Mouse (Mus musculus) intestine, embryonic 15.5 days (tissue): ENCODE results near the gene Lcor. TPM values are rescaled to one million over a fixed set of nuclear protein-coding genes. Genes with fewer than 3 reads are reported as not detected.

Experiments
- ATAC-seq: fragments of 200-750 bp; cut with Nextera tagmentation; 2 replicates; pipeline ENCODE4 v1.8.0; 2017; ENCODE audit warnings: moderate TSS enrichment, moderate library complexity
- H3K27ac ChIP-seq: fragments of 300-500 bp; sonication (generic); 2 replicates; pipeline ENCODE4 v1.5.1; 2015; ENCODE audit warnings: mild to moderate bottlenecking, inconsistent platforms
- H3K27me3 ChIP-seq: fragments of 300-500 bp; sonication (generic); replicated peaks from 2 replicates; pipeline ENCODE4 v1.6.1; 2015; ENCODE audit warnings: inconsistent platforms
- H3K36me3 ChIP-seq: fragments of 300-500 bp; sonication (generic); 2 replicates; pipeline ENCODE4 v1.6.1; 2015; ENCODE audit warnings: inconsistent platforms
- H3K4me1 ChIP-seq: fragments of 300-500 bp; sonication (generic); replicated peaks from 2 replicates; pipeline ENCODE4 v1.6.1; 2015; ENCODE audit warnings: inconsistent platforms
- H3K4me2 ChIP-seq: fragments of 300-500 bp; sonication (generic); replicated peaks from 2 replicates; pipeline ENCODE4 v1.6.1; 2015; ENCODE audit warnings: mild to moderate bottlenecking, inconsistent platforms
- H3K4me3 ChIP-seq: fragments of 300-500 bp; sonication (generic); replicated peaks from 2 replicates; pipeline ENCODE4 v1.5.1; 2015; ENCODE audit warnings: inconsistent platforms
- H3K9ac ChIP-seq: fragments of 300-500 bp; sonication (generic); 2 replicates; pipeline ENCODE4 v1.6.1; 2015; ENCODE audit warnings: inconsistent platforms
- H3K9me3 ChIP-seq: fragments of 300-500 bp; sonication (generic); 2 replicates; pipeline ENCODE4 v1.6.1; 2016; ENCODE audit warnings: inconsistent platforms
- WGBS: fragments of 180-500 bp; shearing (Covaris S2); methylation state at CpG from one replicate; pipeline ENCODE4 v1.1.7; 2015; 5-methylcytosine and 5-hydroxymethylcytosine counted together
- polyA plus RNA-seq: library from polyadenylated mRNA; unstranded; fragments of >200 nt; fragmentation: Nextera tagmentation; extraction: Ambion mirVana; gene quantifications from 2 replicates; pipeline ENCODE4 v1.2.1, GENCODE M21; 2015

Lcor gene
- polyA plus RNA-seq, 1 experiment from 2014 or later, result 30.3 TPM

DNA sequence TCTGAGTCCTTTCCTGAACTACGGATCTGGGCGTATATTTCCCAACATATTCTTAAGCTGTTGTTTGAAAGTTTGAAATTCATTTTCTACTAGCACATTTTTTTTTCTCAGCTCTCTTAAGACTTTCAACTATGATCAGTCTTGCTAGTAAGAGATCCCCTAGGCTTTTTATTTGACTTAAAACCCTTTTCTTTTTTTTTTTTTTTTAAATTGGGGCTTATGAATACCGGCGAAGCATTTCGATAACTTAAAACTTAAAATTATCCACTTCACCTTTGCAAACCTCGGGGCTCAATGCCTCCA is 599 bp upstream of the Lcor start:
- Histone ChIP-seq H3K36me3 (no peaks in the 10 kb centered on the region), H3K9ac (peak overlapping the region; percentile 93), H3K4me1 (peaks cover 7% of the 10 kb centered on the region; the same call in 1 of the 2 replicates), H3K27me3 (no peaks in the 10 kb centered on the region), H3K27ac (peak overlapping the region; percentile 100), H3K4me2 (peak overlapping the region; percentile 66), H3K9me3 (no peaks in the 10 kb centered on the region), H3K4me3 (peak overlapping the region; percentile 94)
- ATAC-seq, result no peak
- 3% methylated on average over 6 of the region's 6 CpGs for WGBS

DNA sequence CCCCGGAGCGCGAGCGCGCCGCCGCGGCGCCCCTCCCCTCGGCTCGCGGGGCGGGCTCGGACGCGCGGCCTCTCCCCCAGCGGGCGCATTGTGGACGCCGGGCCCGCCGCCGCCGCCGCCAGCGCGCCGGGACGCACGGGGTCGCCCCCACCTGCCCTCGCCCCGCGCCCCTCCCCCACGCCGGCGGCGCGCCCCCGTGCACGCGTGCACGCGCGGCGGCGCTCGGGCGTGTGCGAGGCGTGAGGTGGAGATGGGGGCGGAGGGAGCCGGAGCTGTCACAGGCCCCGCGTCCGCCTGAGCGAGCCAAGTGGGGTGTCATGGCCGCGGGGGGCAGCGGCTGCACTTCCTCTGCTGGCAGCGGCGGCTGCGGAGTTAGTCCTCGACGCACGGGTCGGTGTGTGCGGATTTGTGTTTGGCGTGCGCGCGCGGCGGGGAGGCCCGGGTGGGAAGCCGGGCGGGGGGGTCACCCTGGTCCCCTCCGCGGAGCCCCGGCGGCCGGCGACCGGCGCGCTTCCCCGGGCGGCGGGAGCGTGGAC is 540 bp downstream of the Lcor start:
- peak; percentile 87 for ATAC-seq
- H3K4me2 ChIP-seq, result peak overlapping the region; percentile 66
- H3K9me3 ChIP-seq, result no peaks in the 10 kb centered on the region
- WGBS, result under 1% methylated on average over 58 of the region's 91 CpGs
- H3K27ac ChIP-seq, result peak overlapping the region; percentile 100
- peak overlapping the region; percentile 93 for H3K9ac ChIP-seq
- peak overlapping the region; percentile 94 for H3K4me3 ChIP-seq
- peaks cover 7% of the 10 kb centered on the region; the same call in 1 of the 2 replicates for H3K4me1 ChIP-seq
- H3K36me3 ChIP-seq, result no peaks in the 10 kb centered on the region
- H3K27me3 ChIP-seq, result no peaks in the 10 kb centered on the region

DNA sequence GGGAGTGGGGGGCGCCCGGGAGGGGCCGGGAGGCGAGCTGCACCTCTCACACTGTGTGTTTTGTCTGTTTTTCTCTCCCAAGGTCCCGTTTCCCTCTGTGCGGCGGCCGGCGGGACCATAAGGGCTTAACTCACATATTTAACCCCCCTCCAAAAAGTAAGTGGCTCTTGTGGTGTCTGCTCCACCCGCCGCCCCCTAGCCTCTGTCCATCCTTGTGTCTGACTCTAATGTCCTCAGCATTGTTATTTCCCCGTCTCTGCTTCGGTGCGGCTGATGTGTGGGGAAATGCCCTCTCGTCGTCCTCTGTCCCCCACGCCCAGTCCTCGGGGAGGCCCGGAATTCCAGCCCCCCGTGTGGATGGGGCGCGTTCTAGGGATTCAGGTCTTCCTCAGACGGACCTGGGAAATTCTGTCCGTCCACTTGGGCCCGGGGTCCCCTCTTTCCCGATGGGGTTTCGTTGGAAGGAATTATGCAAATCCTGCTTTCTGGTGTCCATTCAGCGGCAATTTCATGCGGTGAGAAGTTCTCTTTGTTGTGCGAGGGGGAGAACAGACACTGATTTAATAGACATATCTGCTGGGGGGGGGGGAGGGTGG is 1.1 kb downstream of the Lcor start:
- H3K4me1 ChIP-seq, result peaks cover 7% of the 10 kb centered on the region; the same call in 1 of the 2 replicates
- H3K4me3 ChIP-seq, result peak overlapping the region; percentile 94
- H3K9ac ChIP-seq, result peak overlapping the region; percentile 93
- H3K27me3 ChIP-seq, result no peaks in the 10 kb centered on the region
- peak overlapping the region; percentile 100 for H3K27ac ChIP-seq
- 0 out of 2 replicates have a peak, but pooled peaks have one; percentile 0 for ATAC-seq
- H3K36me3 ChIP-seq, result no peaks in the 10 kb centered on the region
- peak overlapping the region; percentile 66 for H3K4me2 ChIP-seq
- WGBS, result under 1% methylated on average over 30 of the region's 30 CpGs
- no peaks in the 10 kb centered on the region for H3K9me3 ChIP-seq

DNA sequence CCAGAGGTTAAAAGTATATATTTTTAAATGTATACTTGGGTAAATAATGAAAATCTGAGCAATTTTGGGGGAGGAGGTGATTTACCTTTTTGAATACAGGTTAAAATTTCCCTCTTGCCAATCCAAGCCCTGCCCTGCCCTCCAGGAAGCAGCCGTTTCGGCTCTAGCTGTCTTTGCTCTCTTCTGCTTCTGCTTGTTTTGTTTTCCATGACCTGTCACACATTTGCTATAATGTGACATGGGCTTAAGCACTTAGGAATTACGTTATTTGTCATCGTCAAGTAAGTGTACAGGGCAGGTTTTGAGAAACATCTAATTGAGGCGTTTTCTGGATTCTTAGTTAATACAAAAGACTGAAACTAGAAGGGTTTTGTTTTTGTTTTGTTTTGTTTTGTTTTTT is 1.9 kb downstream of the Lcor start:
- H3K4me2 ChIP-seq, result peak overlapping the region; percentile 56
- ATAC-seq, result no peak
- H3K9ac ChIP-seq, result no peak overlapping the region; the same call in 1 of the 2 replicates
- H3K27ac ChIP-seq, result no peak overlapping the region
- no peaks in the 10 kb centered on the region for H3K9me3 ChIP-seq
- H3K4me1 ChIP-seq, result peaks cover 7% of the 10 kb centered on the region; the same call in 1 of the 2 replicates
- no peaks in the 10 kb centered on the region for H3K27me3 ChIP-seq
- WGBS, result 21% methylated on average over 5 of the region's 5 CpGs
- no peaks in the 10 kb centered on the region for H3K36me3 ChIP-seq
- peak overlapping the region; percentile 22 for H3K4me3 ChIP-seq

DNA sequence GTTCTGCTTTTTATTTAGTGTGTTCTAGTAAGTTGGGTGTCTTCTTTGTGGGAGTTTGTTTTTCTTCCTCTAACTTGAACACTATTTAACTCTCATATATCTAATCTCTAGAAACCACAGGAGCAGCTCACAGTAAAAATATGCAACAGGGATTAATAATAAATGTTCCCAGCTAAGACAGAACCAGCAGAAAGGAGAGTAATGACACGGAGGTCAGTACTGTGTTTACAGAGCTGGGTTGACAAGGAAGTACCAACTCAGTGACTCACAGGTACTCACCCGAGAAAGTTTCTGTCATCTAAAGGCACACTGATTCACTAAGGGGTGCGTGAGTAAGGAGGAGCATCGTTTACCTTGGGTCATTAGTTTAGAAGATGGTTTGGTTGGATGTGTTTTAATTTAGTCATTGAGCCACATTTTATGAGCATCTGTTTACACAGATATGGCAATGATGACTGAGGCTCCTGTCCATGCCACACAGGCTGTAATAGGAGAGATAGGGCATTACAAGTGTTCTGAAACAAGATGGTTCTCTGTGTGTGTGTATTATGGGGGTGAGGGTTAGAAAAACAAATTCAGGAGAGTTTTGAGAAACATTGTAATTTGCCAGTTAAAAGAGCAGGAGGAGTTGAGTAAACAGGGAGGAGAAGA is 13.1 kb downstream of the Lcor start:
- no peak overlapping the region for H3K27ac ChIP-seq
- WGBS, result 30% methylated on average over 4 of the region's 4 CpGs

DNA sequence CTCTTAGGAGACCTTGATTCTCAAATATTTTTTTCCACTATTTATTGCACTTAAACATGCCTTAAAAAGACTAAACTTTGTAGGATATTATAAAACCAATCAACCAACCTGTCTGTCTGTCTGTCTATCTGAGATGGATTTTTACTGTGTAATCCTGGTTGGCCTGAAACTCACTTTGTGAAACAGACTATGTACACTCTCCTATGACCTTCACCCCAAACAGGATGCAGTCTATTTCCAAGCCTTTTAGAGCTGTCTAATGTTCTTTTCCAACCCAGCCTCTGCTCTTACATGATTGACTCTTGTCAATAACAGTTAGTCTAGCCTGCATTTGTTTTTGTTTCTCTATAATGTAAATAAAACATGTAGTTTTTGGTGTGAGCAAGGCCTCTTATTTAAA is 13.6 kb downstream of the Lcor start:
- no peak overlapping the region for H3K27ac ChIP-seq
- H3K9ac ChIP-seq, result no peak overlapping the region
- H3K27me3 ChIP-seq, result no peaks in the 10 kb centered on the region
- no peaks in the 10 kb centered on the region for H3K9me3 ChIP-seq
- H3K4me2 ChIP-seq, result no peak overlapping the region
- no peak overlapping the region for H3K4me3 ChIP-seq
- no peaks in the 10 kb centered on the region for H3K36me3 ChIP-seq
- H3K4me1 ChIP-seq, result no peaks in the 10 kb centered on the region
- no peak for ATAC-seq

More for the DNA sequence above, 13.1 kb downstream of the Lcor start:
- Histone ChIP-seq H3K9me3 (no peaks in the 10 kb centered on the region), H3K9ac (no peak overlapping the region), H3K4me2 (no peak overlapping the region), H3K4me1 (no peaks in the 10 kb centered on the region), H3K27me3 (no peaks in the 10 kb centered on the region), H3K4me3 (no peak overlapping the region), H3K36me3 (no peaks in the 10 kb centered on the region)
- ATAC-seq, result peak; percentile 81

DNA sequence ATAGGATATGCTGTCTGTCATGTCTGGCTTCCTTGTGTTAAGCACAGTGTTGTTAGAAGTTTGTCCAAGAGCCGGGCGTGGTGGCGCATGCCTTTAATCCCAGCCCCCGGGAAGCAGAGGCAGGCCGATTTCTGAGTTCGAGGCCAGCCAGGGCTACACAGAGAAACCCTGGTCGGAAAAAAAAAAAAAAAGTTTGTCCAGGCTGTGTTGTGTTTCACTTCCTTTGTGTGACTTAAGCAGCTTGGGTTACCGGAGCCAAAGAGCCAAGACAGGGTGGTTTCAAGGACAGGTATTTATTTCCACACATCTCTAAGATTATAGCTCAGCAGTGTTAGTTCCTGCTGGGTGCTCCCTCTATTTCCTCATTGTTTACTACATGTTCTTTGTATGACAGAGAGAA is 25.4 kb downstream of the Lcor start:
- Histone ChIP-seq H3K4me2 (no peak overlapping the region), H3K36me3 (no peaks in the 10 kb centered on the region), H3K9ac (no peak overlapping the region), H3K4me3 (no peak overlapping the region), H3K4me1 (no peaks in the 10 kb centered on the region), H3K27ac (no peak overlapping the region), H3K9me3 (no peaks in the 10 kb centered on the region), H3K27me3 (no peaks in the 10 kb centered on the region)
- 94% methylated on average over 8 of the region's 8 CpGs for WGBS
- no peak for ATAC-seq

DNA sequence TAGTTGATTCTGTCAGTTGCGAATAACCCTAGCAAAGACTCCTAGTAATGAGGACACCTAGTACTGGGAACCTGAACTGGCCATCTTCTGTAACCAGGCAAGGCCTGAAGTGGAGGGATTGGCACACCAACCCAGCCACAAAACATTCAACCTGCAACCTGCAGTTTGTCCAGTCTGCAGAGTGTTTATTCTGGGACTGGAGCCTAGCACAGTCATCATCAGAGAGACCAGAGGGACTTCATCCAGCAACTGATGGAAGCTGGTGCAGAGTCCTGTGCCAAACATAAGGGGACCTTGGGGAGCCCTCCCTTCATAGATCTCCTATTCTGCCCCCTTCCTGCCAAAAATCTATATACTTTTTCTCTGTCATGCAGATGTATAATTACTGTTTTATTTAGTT is 32.4 kb downstream of the Lcor start:
- H3K36me3 ChIP-seq, result no peaks in the 10 kb centered on the region
- no peak overlapping the region for H3K27ac ChIP-seq

DNA sequence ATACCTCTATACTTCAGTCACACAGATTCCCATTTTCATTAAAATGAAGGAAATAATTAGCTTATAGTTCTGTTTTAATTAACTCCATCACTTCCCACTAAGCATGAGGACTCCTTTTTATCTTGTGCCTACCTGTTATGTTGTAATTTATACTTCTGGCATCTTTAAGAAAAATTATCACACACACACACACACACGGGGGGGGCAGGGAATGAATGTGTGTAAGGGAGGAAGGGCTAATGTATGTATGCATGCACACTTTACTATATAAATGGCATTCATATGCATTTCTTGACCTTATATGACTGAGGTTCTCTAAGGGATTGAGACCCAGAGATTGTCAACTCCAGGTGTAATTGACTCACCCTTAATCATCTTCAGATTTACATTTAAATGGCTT is 33.1 kb downstream of the Lcor start:
- ATAC-seq, result no peak
- Histone ChIP-seq H3K4me3 (no peak overlapping the region), H3K4me1 (no peaks in the 10 kb centered on the region), H3K4me2 (no peak overlapping the region), H3K27ac (no peak overlapping the region), H3K9me3 (no peaks in the 10 kb centered on the region), H3K27me3 (no peaks in the 10 kb centered on the region), H3K9ac (no peak overlapping the region), H3K36me3 (no peaks in the 10 kb centered on the region)
- WGBS, result 89% methylated on average over 1 of the region's 1 CpGs

More for the DNA sequence above, 32.4 kb downstream of the Lcor start:
- H3K4me2 ChIP-seq, result no peak overlapping the region
- WGBS, result 93% methylated on average over 1 of the region's 1 CpGs
- ATAC-seq, result no peak
- no peaks in the 10 kb centered on the region for H3K9me3 ChIP-seq
- H3K9ac ChIP-seq, result no peak overlapping the region
- H3K4me1 ChIP-seq, result no peaks in the 10 kb centered on the region
- no peak overlapping the region for H3K4me3 ChIP-seq
- H3K27me3 ChIP-seq, result no peaks in the 10 kb centered on the region

DNA sequence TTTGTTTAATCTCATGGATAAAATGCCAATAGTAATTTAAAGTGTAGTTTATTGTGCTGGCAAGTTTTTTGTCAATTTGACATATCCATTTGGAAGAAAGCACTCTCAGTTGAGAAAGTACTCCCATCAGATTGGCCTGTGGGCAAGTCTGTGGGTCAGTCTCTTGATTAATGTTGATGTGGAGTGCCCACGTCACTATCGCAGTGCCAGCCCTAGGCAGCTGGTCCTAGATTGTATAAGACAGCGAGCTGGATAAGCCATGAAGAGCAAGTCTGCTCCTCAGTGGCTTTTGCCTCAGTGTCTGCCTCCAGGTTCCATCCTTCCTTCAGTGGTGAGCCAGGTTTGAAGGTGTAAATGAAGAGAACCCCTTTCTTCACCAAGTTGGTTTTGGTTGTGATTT is 34.6 kb downstream of the Lcor start:
- Histone ChIP-seq H3K4me1 (no peaks in the 10 kb centered on the region), H3K9ac (no peak overlapping the region), H3K4me3 (no peak overlapping the region), H3K4me2 (no peak overlapping the region), H3K27me3 (no peaks in the 10 kb centered on the region), H3K27ac (no peak overlapping the region), H3K9me3 (no peaks in the 10 kb centered on the region), H3K36me3 (no peaks in the 10 kb centered on the region)
- no peak for ATAC-seq
- WGBS, result 84% methylated on average over 3 of the region's 3 CpGs

DNA sequence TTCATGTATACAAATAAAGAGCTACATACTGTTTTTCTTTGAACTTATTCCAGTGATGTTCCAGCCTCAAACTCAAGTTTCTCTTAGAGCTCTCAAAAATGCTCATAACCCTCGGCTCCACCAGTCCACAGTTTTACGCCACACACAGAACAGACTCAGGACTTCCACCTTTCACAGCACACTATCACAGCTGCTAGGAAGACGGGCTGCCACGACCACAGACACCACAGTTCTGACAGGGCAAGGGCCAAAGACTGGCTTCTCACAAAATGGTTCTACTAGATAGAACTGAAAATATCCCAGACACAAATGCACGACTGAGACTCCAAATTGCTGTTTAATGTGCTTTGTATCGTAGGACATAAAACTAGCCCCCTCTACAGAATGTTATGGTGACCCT is 36.7 kb downstream of the Lcor start:
- H3K4me2 ChIP-seq, result no peak overlapping the region
- no peaks in the 10 kb centered on the region for H3K27me3 ChIP-seq
- no peaks in the 10 kb centered on the region for H3K4me1 ChIP-seq
- no peaks in the 10 kb centered on the region for H3K9me3 ChIP-seq
- no peak for ATAC-seq
- no peaks in the 10 kb centered on the region for H3K36me3 ChIP-seq
- WGBS, result 73% methylated on average over 6 of the region's 6 CpGs
- no peak overlapping the region for H3K27ac ChIP-seq
- no peak overlapping the region for H3K4me3 ChIP-seq
- no peak overlapping the region for H3K9ac ChIP-seq

DNA sequence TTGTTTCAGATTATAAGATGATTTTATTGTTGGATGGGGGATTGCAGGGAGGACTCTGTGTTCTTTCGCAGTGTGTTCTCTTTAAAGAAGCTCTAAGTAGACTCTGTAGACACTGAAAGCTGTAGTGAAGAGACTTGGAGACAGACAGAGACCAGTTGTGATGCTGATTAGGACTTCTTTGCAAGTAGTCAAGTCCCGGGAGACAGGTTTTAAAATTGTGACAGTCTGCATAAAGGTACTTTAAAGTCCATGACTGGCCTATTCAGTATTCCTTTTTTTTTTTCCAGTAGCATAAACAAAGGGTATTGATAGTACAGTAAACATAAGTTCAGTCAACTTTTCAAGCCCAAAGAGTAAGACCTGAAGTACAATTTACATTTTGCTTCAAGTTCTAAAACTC is 39.8 kb downstream of the Lcor start:
- Histone ChIP-seq H3K36me3 (no peaks in the 10 kb centered on the region), H3K4me2 (no peak overlapping the region), H3K9ac (no peak overlapping the region), H3K4me3 (no peak overlapping the region), H3K27me3 (no peaks in the 10 kb centered on the region), H3K9me3 (no peaks in the 10 kb centered on the region), H3K27ac (no peak overlapping the region), H3K4me1 (no peaks in the 10 kb centered on the region)
- ATAC-seq, result no peak
- WGBS, result 61% methylated on average over 2 of the region's 2 CpGs
